Mouse (Mus musculus): ENCODE measurements around the gene Rab22a. TPM values are rescaled to one million over a fixed set of nuclear protein-coding genes. Genes with fewer than 3 reads are reported as not detected.

Rab22a gene
- polyA plus RNA-seq, 1 experiment from 2014 or later, result 14.0 TPM

GRCm38 (mm10) chr2:173649762-173650161 is 9.8 kb upstream of the Rab22a start:
- Histone ChIP-seq H3K9me3 (ENCODE audit: low read length) (no peaks in the 10 kb centered on the region), H3K9ac (replicated peaks) (no peak overlapping the region), H3K27ac (ENCODE audit: low read depth) (no peak overlapping the region), H3K27me3 (ENCODE audit: insufficient read depth, low read length) (no peaks in the 10 kb centered on the region), H3K4me2 (ENCODE audit: low read depth, low read length) (no peak overlapping the region), H3K4me3 (ENCODE audit: low read depth, low read length) (no peak overlapping the region), H3K36me3 (replicated peaks; ENCODE audit: insufficient read depth, low read length) (no peaks in the 10 kb centered on the region), H3K4me1 (ENCODE audit: insufficient read depth) (no peaks in the 10 kb centered on the region)
- 73% methylated on average over 10 of the region's 10 CpGs for WGBS (ENCODE audit: insufficient replicate concordance)
- no peak for DNase-seq
- TF ChIP-seq CTCF (IDR thresholded peaks at IDR 0.05; ENCODE audit: low read depth), result no peak
- TF ChIP-seq EP300 (IDR thresholded peaks at IDR 0.05; ENCODE audit: low read depth), result no peak
- no peak for ATAC-seq

GRCm38 (mm10) chr2:173653526-173653925 is 6.0 kb upstream of the Rab22a start:
- Histone ChIP-seq H3K27ac (ENCODE audit: low read depth) (no peak overlapping the region), H3K4me1 (ENCODE audit: insufficient read depth) (peaks cover 11% of the 10 kb centered on the region), H3K4me2 (ENCODE audit: low read depth, low read length) (no peak overlapping the region), H3K9me3 (ENCODE audit: low read length) (no peaks in the 10 kb centered on the region), H3K27me3 (ENCODE audit: insufficient read depth, low read length) (no peaks in the 10 kb centered on the region), H3K4me3 (ENCODE audit: low read depth, low read length) (no peak overlapping the region), H3K9ac (replicated peaks) (no peak overlapping the region), H3K36me3 (replicated peaks; ENCODE audit: insufficient read depth, low read length) (no peaks in the 10 kb centered on the region)
- DNase-seq (no peak), ATAC-seq (no peak)
- TF ChIP-seq EP300 (IDR thresholded peaks at IDR 0.05; ENCODE audit: low read depth) (no peak), CTCF (IDR thresholded peaks at IDR 0.05; ENCODE audit: low read depth) (no peak)
- 66% methylated on average over 5 of the region's 5 CpGs for WGBS (ENCODE audit: insufficient replicate concordance)

DNA sequence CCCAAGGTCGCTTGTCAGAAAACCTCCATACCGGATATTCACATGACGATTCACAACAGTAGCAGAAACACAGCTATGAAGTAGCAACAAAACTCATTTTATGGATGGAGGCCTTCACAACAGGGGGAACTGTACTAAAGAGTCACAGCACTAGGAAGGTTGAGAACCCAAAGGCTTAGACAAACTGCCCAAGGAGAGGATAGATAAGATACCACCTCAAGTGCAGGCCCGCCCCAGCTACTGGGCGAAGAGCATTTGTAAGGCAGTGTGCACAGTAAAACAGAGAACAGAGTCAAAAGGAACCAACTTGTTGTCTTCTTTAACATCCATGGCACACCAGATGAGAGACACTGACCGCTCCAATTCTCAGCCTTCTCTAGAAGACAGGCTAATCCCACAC is 1.8 kb upstream of the Rab22a start:
- ATAC-seq, result no peak
- H3K36me3 ChIP-seq (replicated peaks; ENCODE audit: insufficient read depth, low read length), result peaks cover 8% of the 10 kb centered on the region
- no peak overlapping the region for H3K4me3 ChIP-seq (ENCODE audit: low read depth, low read length)
- H3K27me3 ChIP-seq (ENCODE audit: insufficient read depth, low read length), result no peaks in the 10 kb centered on the region
- no peak overlapping the region for H3K9ac ChIP-seq (replicated peaks)
- no peak overlapping the region for H3K27ac ChIP-seq (ENCODE audit: low read depth)
- H3K4me1 ChIP-seq (ENCODE audit: insufficient read depth), result peaks cover 29% of the 10 kb centered on the region
- no peaks in the 10 kb centered on the region for H3K9me3 ChIP-seq (ENCODE audit: low read length)
- no peak for TF ChIP-seq EP300 (IDR thresholded peaks at IDR 0.05; ENCODE audit: low read depth)
- no peak for TF ChIP-seq CTCF (IDR thresholded peaks at IDR 0.05; ENCODE audit: low read depth)
- 76% methylated on average over 6 of the region's 6 CpGs for WGBS (ENCODE audit: insufficient replicate concordance)
- DNase-seq, result no peak
- peak overlapping the region; percentile 96 for H3K4me2 ChIP-seq (ENCODE audit: low read depth, low read length)

DNA sequence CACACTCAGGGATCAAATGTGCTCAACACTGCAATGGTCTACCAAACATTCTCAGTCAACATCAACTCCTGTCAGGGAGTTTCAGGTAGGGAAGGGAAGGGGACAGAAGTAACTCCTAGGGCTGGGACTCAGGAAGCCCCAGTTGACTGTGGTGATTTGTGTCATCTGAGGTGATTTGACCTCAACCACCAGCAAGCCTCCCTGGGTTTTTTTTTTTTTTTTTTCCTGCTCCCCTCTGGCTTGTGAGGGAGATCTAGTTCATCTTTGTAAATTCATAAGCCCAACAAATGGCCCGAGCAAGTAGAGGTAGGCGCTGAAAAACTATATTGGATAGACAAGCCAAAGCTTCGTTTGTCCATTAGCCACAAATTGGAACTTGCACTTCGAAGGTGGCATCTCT is 1.0 kb upstream of the Rab22a start:
- Histone ChIP-seq H3K27me3 (ENCODE audit: insufficient read depth, low read length) (no peaks in the 10 kb centered on the region), H3K4me3 (ENCODE audit: low read depth, low read length) (peak overlapping the region; percentile 99), H3K27ac (ENCODE audit: low read depth) (peak overlapping the region; percentile 82; the same call in 1 of the 2 replicates), H3K4me1 (ENCODE audit: insufficient read depth) (peaks cover 29% of the 10 kb centered on the region), H3K9ac (replicated peaks) (peak overlapping the region; percentile 70; the same call in 1 of the 2 replicates), H3K9me3 (ENCODE audit: low read length) (no peaks in the 10 kb centered on the region), H3K36me3 (replicated peaks; ENCODE audit: insufficient read depth, low read length) (peaks cover 13% of the 10 kb centered on the region), H3K4me2 (ENCODE audit: low read depth, low read length) (peak overlapping the region; percentile 96)
- ATAC-seq, result no peak
- no peak for TF ChIP-seq CTCF (IDR thresholded peaks at IDR 0.05; ENCODE audit: low read depth)
- TF ChIP-seq EP300 (IDR thresholded peaks at IDR 0.05; ENCODE audit: low read depth), result no peak
- DNase-seq, result no peak
- 79% methylated on average over 4 of the region's 4 CpGs for WGBS (ENCODE audit: insufficient replicate concordance)

GRCm38 (mm10) chr2:173659926-173660684 is 545 bp downstream of the Rab22a start:
- H3K4me2 ChIP-seq (ENCODE audit: low read depth, low read length), result peak overlapping the region; percentile 97
- ATAC-seq (peak; percentile 46), DNase-seq (no peak)
- peak overlapping the region; percentile 78 for H3K27ac ChIP-seq (ENCODE audit: low read depth)
- peaks cover 25% of the 10 kb centered on the region for H3K36me3 ChIP-seq (replicated peaks; ENCODE audit: insufficient read depth, low read length)
- peaks cover 39% of the 10 kb centered on the region for H3K4me1 ChIP-seq (ENCODE audit: insufficient read depth)
- WGBS (ENCODE audit: insufficient replicate concordance), result under 1% methylated on average over 50 of the region's 52 CpGs
- H3K27me3 ChIP-seq (ENCODE audit: insufficient read depth, low read length), result no peaks in the 10 kb centered on the region
- H3K9ac ChIP-seq (replicated peaks), result peak overlapping the region; percentile 98
- peak overlapping the region; percentile 99 for H3K4me3 ChIP-seq (ENCODE audit: low read depth, low read length)
- no peak for TF ChIP-seq EP300 (IDR thresholded peaks at IDR 0.05; ENCODE audit: low read depth)
- TF ChIP-seq CTCF (IDR thresholded peaks at IDR 0.05; ENCODE audit: low read depth), result no peak
- no peaks in the 10 kb centered on the region for H3K9me3 ChIP-seq (ENCODE audit: low read length)

- Histone ChIP-seq H3K9ac (replicated peaks) (no peak overlapping the region), H3K36me3 (replicated peaks; ENCODE audit: insufficient read depth, low read length) (peaks cover 32% of the 10 kb centered on the region), H3K27ac (ENCODE audit: low read depth) (no peak overlapping the region), H3K4me3 (ENCODE audit: low read depth, low read length) (no peak overlapping the region), H3K4me1 (ENCODE audit: insufficient read depth) (peaks cover 39% of the 10 kb centered on the region), H3K4me2 (ENCODE audit: low read depth, low read length) (no peak overlapping the region), H3K27me3 (ENCODE audit: insufficient read depth, low read length) (no peaks in the 10 kb centered on the region), H3K9me3 (ENCODE audit: low read length) (no peaks in the 10 kb centered on the region)
- WGBS (ENCODE audit: insufficient replicate concordance), result 69% methylated on average over 9 of the region's 9 CpGs
- DNase-seq (no peak), ATAC-seq (no peak)
- TF ChIP-seq EP300 (IDR thresholded peaks at IDR 0.05; ENCODE audit: low read depth), result no peak
- TF ChIP-seq CTCF (IDR thresholded peaks at IDR 0.05; ENCODE audit: low read depth), result no peak
Observed at GRCm38 (mm10) chr2:173662255-173662950, 2.8 kb downstream of the Rab22a start.

All from liver, postnatal 0 days (tissue).